Mouse (Mus musculus) heart, postnatal 0 days (tissue): ENCODE results near the gene Kcna6. TPM values are rescaled to one million over a fixed set of nuclear protein-coding genes. Genes with fewer than 3 reads are reported as not detected.

Experiments used
- ATAC-seq: fragments of 200-750 bp; cut with Nextera tagmentation; 2 replicates; pipeline ENCODE4 v1.8.0; 2017; ENCODE audit warnings: low read depth, moderate number of reproducible peaks, moderate library complexity; ENCODE audit not compliant: insufficient read depth
- DNase-seq: peaks from one replicate; pipeline ENCODE4 v3.0.0-alpha.2; 2016; ENCODE audit warnings: low spot score
- H3K27ac ChIP-seq: fragments of 300-500 bp; sonication (generic); 2 replicates; pipeline ENCODE4 v1.5.1; 2014; ENCODE audit warnings: low read depth, mild to moderate bottlenecking
- H3K27me3 ChIP-seq: fragments of 300-500 bp; sonication (generic); 2 replicates; pipeline ENCODE4 v1.6.1; 2014; ENCODE audit warnings: low read length, mixed read lengths; ENCODE audit not compliant: control insufficient read depth, insufficient read depth
- H3K36me3 ChIP-seq: fragments of 300-500 bp; sonication (generic); replicated peaks from 2 replicates; pipeline ENCODE4 v1.6.1; 2014; ENCODE audit warnings: low read length, mixed read lengths; ENCODE audit not compliant: control insufficient read depth, insufficient read depth
- H3K4me1 ChIP-seq: fragments of 300-500 bp; sonication (generic); 2 replicates; pipeline ENCODE4 v1.6.1; 2014; ENCODE audit warnings: antibody characterized with exemption; ENCODE audit not compliant: control insufficient read depth, insufficient read depth
- H3K4me2 ChIP-seq: fragments of 300-500 bp; sonication (generic); 2 replicates; pipeline ENCODE4 v1.6.1; 2014; ENCODE audit warnings: low read depth, mild to moderate bottlenecking, low read length, moderate library complexity
- H3K4me3 ChIP-seq: fragments of 300-500 bp; sonication (generic); 2 replicates; pipeline ENCODE4 v1.5.1; 2014; ENCODE audit warnings: low read depth, low read length
- H3K9ac ChIP-seq: fragments of 300-500 bp; sonication (generic); replicated peaks from 2 replicates; pipeline ENCODE4 v1.6.1; 2014; ENCODE audit warnings: low read depth, low read length, mixed read lengths
- H3K9me3 ChIP-seq: fragments of 300-500 bp; sonication (generic); replicated peaks from 2 replicates; pipeline ENCODE4 v1.6.1; 2016; ENCODE audit warnings: low read length; ENCODE audit not compliant: control insufficient read depth
- CTCF ChIP-seq: IDR thresholded peaks from 2 replicates; pipeline ENCODE4 v1.5.1; 2016; ENCODE audit warnings: antibody characterized with exemption, control low read depth, low read depth
- EP300 ChIP-seq: IDR thresholded peaks from 2 replicates; pipeline ENCODE4 v1.6.1; 2016; ENCODE audit warnings: antibody characterized with exemption, low read depth
- WGBS: fragments of 180-500 bp; shearing (Covaris S2); extraction: QIAGEN DNeasy Blood & Tissue Kit; methylation state at CpG from one replicate; pipeline ENCODE4 v1.1.7; 2014; 5-methylcytosine and 5-hydroxymethylcytosine counted together
- polyA plus RNA-seq: library from polyadenylated mRNA; unstranded; fragments of >200 nt; fragmentation: Nextera tagmentation; extraction: Ambion mirVana; gene quantifications from 2 replicates; pipeline ENCODE4 v1.2.1, GENCODE M21; 2015
- total RNA-seq: library from RNA; depleted of rRNA; stranded (reverse); fragments of >200 nt; gene quantifications from 2 replicates; pipeline ENCODE4 v1.2.3, GENCODE M21; 2014; ENCODE audit warnings: low replicate concordance

The Kcna6 gene
- total and polyA plus RNA-seq, 2 experiments from 2014 or later, result 0.57 to 2.7 TPM

DNA sequence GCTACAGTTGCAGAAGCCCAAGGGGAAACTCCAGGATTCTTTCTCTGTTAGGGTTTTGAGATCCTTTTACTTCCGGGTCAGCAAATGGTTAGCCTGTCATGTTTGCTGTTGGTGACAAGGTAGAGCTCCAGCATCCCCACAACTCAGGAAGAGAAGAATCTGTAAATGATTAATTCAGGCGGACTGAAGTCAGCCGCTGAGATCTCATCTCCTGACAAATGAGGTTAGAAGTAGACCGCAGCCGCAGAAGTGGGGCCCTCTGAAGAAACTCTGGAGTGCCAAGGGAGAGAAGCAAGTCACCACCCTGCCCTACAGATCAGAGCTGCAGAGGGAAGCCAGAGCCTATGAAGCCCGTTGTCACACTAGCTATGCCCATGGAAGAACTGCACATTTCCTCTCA lies 37.4 kb upstream of the Kcna6 start:
- TF ChIP-seq EP300 (no peak), CTCF (no peak)
- 77% methylated on average over 6 of the region's 6 CpGs for WGBS

DNA sequence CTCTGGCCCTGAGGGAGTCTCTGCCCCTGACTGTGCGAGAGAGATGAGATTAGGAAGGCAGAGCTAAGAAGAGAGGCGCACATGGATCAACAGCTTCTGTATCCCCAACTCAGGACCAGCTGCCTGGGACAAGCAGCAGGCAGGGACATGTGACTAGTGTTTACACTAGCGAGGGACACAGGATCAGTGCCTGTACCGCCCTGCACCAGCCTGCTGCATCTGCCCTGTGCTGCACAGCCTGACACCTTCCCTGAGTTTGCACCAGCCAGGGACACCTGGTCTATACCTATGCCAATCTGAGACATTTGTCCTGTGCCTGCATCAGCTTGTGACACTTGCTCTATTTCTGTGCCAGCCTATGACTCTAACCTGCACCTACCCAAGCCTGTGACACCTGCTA lies 33.4 kb upstream of the Kcna6 start:
- Histone ChIP-seq H3K9ac (no peak overlapping the region), H3K9me3 (no peaks in the 10 kb centered on the region), H3K4me1 (no peaks in the 10 kb centered on the region), H3K27me3 (0 out of 2 replicates have a peak, but pooled peaks cover 7% of the 10 kb centered on the region), H3K36me3 (no peaks in the 10 kb centered on the region), H3K4me3 (no peak overlapping the region), H3K27ac (no peak overlapping the region), H3K4me2 (no peak overlapping the region)
- ATAC-seq (no peak), DNase-seq (no peak)
- WGBS, result 41% methylated on average over 4 of the region's 4 CpGs
- TF ChIP-seq CTCF, result no peak
- no peak for TF ChIP-seq EP300

More for the DNA sequence above, 37.4 kb upstream of the Kcna6 start:
- 0 out of 2 replicates have a peak, but pooled peaks cover 7% of the 10 kb centered on the region for H3K27me3 ChIP-seq
- H3K4me3 ChIP-seq, result no peak overlapping the region
- H3K4me1 ChIP-seq, result no peaks in the 10 kb centered on the region
- H3K9me3 ChIP-seq, result no peaks in the 10 kb centered on the region
- no peak overlapping the region for H3K4me2 ChIP-seq
- H3K36me3 ChIP-seq, result no peaks in the 10 kb centered on the region
- ATAC-seq (no peak), DNase-seq (no peak)
- no peak overlapping the region for H3K27ac ChIP-seq
- H3K9ac ChIP-seq, result no peak overlapping the region

DNA sequence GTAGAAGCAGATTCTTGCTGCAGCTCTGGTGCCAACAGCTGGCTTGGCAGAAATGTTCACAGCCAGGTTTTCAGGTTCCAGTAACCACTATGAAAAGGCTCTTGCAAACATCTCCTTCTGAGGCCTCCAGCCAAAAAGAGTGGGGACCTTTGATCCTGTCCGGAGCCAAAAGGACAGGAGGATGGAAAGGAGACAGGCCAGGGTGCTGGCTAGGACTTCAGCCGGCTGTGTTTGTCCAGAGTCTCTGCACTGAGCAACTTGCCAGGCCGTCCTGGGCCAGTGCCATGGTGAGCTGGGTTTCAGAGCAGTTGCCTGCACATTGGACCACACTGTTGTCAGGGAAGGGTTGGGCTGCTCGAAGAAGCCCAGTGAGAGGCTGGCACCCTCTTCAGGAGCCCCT lies 31.9 kb upstream of the Kcna6 start:
- DNase-seq (no peak), ATAC-seq (no peak)
- 0 out of 2 replicates have a peak, but pooled peaks cover 7% of the 10 kb centered on the region for H3K27me3 ChIP-seq
- H3K4me3 ChIP-seq, result no peak overlapping the region
- H3K9ac ChIP-seq, result no peak overlapping the region
- TF ChIP-seq CTCF (no peak), EP300 (no peak)
- 67% methylated on average over 4 of the region's 4 CpGs for WGBS
- no peak overlapping the region for H3K4me2 ChIP-seq
- no peaks in the 10 kb centered on the region for H3K9me3 ChIP-seq
- H3K36me3 ChIP-seq, result no peaks in the 10 kb centered on the region
- H3K27ac ChIP-seq, result no peak overlapping the region
- no peaks in the 10 kb centered on the region for H3K4me1 ChIP-seq

DNA sequence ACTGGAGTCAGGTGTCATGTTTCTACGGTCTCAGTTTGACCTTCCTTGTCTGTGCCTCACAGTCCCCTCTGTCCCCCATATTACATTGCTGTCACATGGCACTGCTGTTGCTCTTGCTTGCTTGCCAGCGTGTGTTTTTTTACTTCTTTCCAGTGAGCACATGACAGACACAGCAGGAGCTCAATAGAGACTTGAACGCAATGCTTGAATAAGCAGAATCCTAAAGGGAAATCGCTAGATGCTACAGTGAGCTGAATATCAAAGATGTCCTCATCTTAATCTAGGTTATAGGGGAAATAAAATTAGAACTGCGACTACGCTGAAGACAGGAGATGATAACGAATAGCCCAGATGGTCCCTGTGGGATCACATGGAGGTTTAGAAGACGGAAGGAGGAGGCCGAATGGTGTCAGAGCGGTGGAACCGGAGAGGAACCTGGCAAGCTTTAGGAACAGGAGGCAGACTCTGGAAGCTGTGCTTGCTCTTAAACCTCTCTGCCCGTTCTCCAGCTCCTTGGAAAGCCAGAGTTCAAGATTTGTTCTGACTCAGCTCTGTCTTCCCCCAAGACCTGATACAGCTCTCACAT lies 29.8 kb upstream of the Kcna6 start:
- no peak overlapping the region for H3K4me2 ChIP-seq
- no peaks in the 10 kb centered on the region for H3K9me3 ChIP-seq
- TF ChIP-seq EP300, result no peak
- no peak for TF ChIP-seq CTCF
- H3K4me3 ChIP-seq, result no peak overlapping the region
- no peaks in the 10 kb centered on the region for H3K4me1 ChIP-seq
- 0 out of 2 replicates have a peak, but pooled peaks cover 7% of the 10 kb centered on the region for H3K27me3 ChIP-seq
- H3K27ac ChIP-seq, result no peak overlapping the region
- H3K9ac ChIP-seq, result no peak overlapping the region
- no peak for DNase-seq
- WGBS, result 65% methylated on average over 12 of the region's 12 CpGs
- H3K36me3 ChIP-seq, result no peaks in the 10 kb centered on the region
- ATAC-seq, result no peak

DNA sequence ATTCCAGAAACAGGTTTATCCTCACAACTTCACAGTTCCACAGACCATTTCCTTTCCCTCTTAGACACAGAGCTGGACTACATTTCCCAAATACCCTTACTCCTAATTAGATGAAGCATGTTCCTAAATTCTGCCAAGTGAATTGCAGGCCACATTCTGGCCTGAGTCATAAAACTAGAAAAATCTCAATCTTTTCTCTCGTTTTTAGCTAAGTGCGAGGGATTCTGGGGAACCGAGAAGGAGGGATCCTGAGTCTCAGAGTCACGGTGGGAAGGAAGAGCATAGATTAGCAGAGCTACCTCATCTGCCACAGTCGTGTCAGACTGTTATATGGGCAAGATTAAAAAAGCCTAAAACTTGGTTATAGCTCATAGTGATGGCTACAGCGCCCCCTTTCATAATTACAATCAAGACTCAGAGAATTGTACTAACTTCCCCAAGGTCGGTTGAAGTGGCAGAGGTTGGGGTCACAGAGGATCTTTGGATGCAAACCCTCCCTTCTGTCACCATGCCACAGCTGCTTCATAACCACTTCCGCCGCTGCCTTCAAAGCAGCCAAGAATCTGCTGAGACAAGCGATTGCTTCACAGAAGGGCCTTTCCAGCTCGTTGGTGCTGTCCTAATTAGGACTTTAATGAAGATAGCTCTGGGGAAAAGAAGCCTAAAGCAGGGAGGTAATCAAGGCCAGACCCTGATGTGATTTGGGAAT lies 28.6 kb upstream of the Kcna6 start:
- 60% methylated on average over 11 of the region's 11 CpGs for WGBS
- H3K9me3 ChIP-seq, result no peaks in the 10 kb centered on the region
- no peak for TF ChIP-seq CTCF
- no peak for TF ChIP-seq EP300
- no peak for ATAC-seq
- no peak for DNase-seq
- no peak overlapping the region for H3K4me3 ChIP-seq
- H3K4me2 ChIP-seq, result no peak overlapping the region
- no peak overlapping the region for H3K27ac ChIP-seq
- no peaks in the 10 kb centered on the region for H3K27me3 ChIP-seq
- no peaks in the 10 kb centered on the region for H3K36me3 ChIP-seq
- no peaks in the 10 kb centered on the region for H3K4me1 ChIP-seq
- H3K9ac ChIP-seq, result no peak overlapping the region
